Mouse (Mus musculus) Patski (cell line): ENCODE data around the gene Cldn4. TPM values are rescaled to one million over a fixed set of nuclear protein-coding genes. Genes with fewer than 3 reads are reported as not detected.

Source experiments
- ATAC-seq: fragments of 100-300 bp; one replicate; pipeline ENCODE4 v1.8.0; 2021
- CTCF ChIA-PET: fragments of 350-600 bp; sonication (Branson Sonifier 250); formaldehyde crosslinking; loops from one replicate; lab custom pipeline; 2022; ENCODE audit warnings: inconsistent platforms; lab: Charles Lee
- POLR2A ChIA-PET: fragments of 350-600 bp; sonication (Branson Sonifier 250); formaldehyde crosslinking; loops from one replicate; lab custom pipeline; 2022; ENCODE audit warnings: antibody characterized with exemption, inconsistent platforms; lab: Charles Lee
- DNase-seq: peaks from one replicate; pipeline ENCODE4 v3.0.0-alpha.2; 2011; ENCODE audit warnings: low read depth, low spot score
- H3K27me3 ChIP-seq: fragments of 371-371 bp; one replicate; pipeline ENCODE4 v1.5.1; 2021
- CTCF ChIP-seq: fragments of 100-300 bp; IDR thresholded peaks from one replicate; pipeline ENCODE4 v1.5.1; 2021
- in situ Hi-C: fragments of 300-500 bp; cut with MboI; formaldehyde crosslinking; loops from 3 replicates; pipeline ENCODE4 v1.11.1; 2018; ENCODE audit warnings: low pct_unique_long_range_greater_than_20kb, mixed read lengths
- polyA plus RNA-seq: library from polyadenylated mRNA; unstranded; gene quantifications from one replicate; pipeline ENCODE4 v1.2.3, GENCODE M21; 2021

Cldn4 gene
- polyA plus RNA-seq, 1 experiment from 2014 or later = 0.09 TPM

DNA sequence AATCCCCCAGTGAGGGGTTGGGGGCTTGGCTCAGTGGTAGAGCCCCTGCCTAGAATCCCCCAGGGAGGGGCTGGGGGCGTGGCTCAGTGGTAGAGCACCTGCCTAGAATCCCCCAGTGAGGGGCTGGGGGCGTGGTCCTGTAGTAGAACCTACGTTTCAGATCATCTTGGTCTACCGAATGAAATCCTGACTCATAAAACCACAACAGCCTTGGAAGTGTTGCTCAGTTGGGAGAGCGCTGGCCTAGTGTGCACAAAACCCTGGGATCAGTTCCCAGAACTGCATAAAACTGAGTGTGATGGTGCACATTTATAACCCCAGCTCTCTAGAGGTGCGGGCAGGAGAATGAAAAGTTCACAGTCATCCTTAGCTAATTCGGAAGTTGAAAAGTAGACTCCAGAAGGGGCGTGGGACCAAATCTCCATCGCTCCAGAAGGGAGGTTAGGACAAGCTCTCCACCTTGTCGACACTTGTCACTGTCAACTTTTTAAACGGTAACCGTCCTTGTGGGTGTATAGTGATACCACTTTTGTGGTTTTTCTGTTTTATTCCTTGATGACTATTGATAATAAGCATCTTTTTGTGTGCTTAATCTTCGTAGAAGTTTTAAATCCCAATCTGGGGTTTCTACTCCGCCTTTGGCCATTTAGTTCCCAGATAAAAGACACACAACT is 30.0 kb upstream of the Cldn4 start:
- in situ Hi-C loops = no loop called here
- CTCF ChIA-PET = interaction anchor here (3.1 kb wide), 1 partner anchor 70 kb away, joined by 8 read pairs; the partner anchor contains the start of gene Tmem270
- no peak for DNase-seq
- POLR2A ChIA-PET = no interaction called here
- no peak for ATAC-seq
- H3K27me3 ChIP-seq = no peaks in the 10 kb centered on the region
- TF ChIP-seq CTCF = no peak

DNA sequence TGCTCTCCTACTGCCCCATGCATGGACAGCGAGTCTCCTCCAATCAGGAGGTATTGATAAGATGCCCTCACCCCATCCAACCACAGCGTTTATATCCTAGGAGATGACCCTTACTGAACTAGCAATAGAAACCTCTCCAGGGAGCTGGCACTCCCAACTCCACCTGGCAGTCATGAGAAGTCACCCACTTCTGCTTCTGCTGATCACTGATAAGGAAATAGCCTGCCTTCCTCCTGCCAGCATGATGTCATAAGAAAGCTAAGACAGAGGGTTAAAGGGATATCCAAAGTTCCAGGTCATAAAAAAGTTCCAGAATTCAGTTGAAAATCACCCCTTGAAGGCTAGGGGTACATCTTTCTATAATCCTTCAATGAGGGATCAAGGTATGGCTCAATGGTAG is 29.4 kb upstream of the Cldn4 start:
- no peak for TF ChIP-seq CTCF
- no peak for ATAC-seq
- in situ Hi-C loops = no loop called here
- DNase-seq = no peak
- ChIA-PET CTCF (interaction anchor here (3.1 kb wide), 1 partner anchor 69 kb away, joined by 8 read pairs; the partner anchor contains the start of gene Tmem270), POLR2A (no interaction called here)
- H3K27me3 ChIP-seq = no peaks in the 10 kb centered on the region

DNA sequence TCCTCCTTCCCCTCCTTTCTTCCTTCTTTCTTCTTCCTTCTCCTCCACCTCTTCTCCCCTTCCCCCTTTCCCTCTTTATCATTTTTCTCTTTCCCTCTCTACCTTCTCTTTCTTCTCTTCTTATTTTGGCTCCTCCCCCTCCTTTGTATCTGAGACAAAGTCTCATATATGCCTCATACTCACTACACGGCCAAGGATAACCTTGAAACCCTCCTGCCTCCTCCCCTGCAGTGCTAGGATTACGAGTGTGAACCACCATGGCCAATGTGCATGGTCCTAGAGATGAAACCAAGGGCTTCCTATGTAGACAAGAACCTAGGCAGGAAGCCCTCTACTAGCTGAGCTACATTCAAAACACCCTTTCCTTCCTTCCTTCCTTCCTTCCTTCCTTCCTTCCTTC is 28.2 kb upstream of the Cldn4 start:
- ATAC-seq (no peak), DNase-seq (no peak)
- TF ChIP-seq CTCF = no peak
- ChIA-PET CTCF (interaction anchor here (3.1 kb wide), 1 partner anchor 68 kb away, joined by 8 read pairs; the partner anchor contains the start of gene Tmem270), POLR2A (no interaction called here)
- in situ Hi-C loops = no loop called here
- H3K27me3 ChIP-seq = no peaks in the 10 kb centered on the region

DNA sequence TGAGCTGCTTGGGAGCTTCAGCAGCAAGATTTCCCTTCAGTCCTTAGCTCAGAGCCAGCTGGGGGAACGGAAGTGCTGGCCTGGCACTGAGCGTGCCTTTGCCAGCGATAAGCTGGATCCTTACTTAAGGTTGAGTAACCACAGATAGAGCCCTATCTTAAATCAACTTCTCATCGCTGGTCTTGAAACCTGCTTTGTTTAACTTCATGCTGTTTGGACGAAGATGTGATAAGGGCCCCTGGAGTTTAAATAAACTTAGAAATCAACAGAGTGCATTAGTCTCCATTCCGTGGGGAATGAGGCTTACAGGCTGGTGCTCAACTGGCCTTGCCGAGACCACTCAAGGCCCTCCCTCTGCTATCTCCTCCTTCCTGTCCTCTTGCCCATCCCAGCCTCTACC is 27.6 kb upstream of the Cldn4 start:
- no peak for ATAC-seq
- no peak for TF ChIP-seq CTCF
- ChIA-PET POLR2A (no interaction called here), CTCF (interaction anchor here (0.6 to 3.1 kb wide), 2 partner anchors 8 to 67 kb away, joined by 3 to 8 read pairs; partner anchors contain the start of gene Tmem270)
- DNase-seq = no peak
- in situ Hi-C loops = no loop called here
- H3K27me3 ChIP-seq = no peaks in the 10 kb centered on the region

DNA sequence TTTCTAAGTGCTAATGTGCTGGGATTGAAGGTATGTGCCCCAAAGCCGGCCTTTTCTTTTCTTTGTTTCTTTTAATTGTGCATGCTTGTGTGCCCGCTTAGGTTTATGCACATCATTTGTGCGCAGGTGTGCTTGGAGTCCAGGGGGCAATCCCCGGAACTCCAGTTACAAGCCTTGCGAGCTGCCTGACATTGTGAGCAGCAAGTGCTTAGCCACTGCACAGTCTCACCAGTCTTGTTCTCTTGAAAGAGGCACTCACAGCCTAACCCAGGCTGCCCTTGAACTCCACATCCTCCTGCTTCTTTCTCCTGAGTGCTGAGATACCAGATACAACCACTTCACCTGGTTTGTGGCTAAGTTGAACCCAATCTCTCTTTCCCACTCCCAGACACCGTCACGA is 26.8 kb upstream of the Cldn4 start:
- no peaks in the 10 kb centered on the region for H3K27me3 ChIP-seq
- ChIA-PET CTCF (interaction anchor here (0.6 to 1.0 kb wide), 2 partner anchors 8 to 66 kb away, joined by 3 to 5 read pairs; no protein-coding TSS in a partner anchor), POLR2A (interaction anchor here (0.5 kb wide), 1 partner anchor 102 kb away, joined by 3 read pairs; no protein-coding TSS in a partner anchor)
- ATAC-seq = no peak
- in situ Hi-C loops = no loop called here
- DNase-seq = no peak
- TF ChIP-seq CTCF = no peak

DNA sequence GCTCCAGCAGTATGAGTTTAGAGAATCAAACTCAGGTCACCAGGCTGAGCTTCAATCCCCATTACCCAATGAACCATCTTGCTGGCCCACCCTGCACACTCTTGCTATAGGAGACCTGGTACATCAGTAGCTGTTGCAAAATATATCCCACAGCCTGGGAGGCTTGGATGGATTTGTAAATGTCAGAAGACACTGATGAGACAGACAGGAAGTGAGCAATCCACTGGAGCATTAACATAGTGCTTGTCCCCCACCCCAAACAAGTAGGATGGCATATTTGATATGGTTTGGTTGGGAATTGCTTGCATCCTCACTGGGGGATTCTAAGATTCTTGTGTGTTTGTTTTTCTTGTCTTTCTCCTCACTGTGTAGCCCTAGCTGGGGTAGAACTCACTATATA is 26.3 kb upstream of the Cldn4 start:
- H3K27me3 ChIP-seq = no peaks in the 10 kb centered on the region
- DNase-seq (no peak), ATAC-seq (no peak)
- in situ Hi-C loops = no loop called here
- TF ChIP-seq CTCF = no peak
- POLR2A ChIA-PET = interaction anchor here (0.5 kb wide), 1 partner anchor 101 kb away, joined by 3 read pairs; no protein-coding TSS in a partner anchor
- CTCF ChIA-PET = interaction anchor here (1.0 kb wide), 1 partner anchor 66 kb away, joined by 5 read pairs; no protein-coding TSS in a partner anchor

DNA sequence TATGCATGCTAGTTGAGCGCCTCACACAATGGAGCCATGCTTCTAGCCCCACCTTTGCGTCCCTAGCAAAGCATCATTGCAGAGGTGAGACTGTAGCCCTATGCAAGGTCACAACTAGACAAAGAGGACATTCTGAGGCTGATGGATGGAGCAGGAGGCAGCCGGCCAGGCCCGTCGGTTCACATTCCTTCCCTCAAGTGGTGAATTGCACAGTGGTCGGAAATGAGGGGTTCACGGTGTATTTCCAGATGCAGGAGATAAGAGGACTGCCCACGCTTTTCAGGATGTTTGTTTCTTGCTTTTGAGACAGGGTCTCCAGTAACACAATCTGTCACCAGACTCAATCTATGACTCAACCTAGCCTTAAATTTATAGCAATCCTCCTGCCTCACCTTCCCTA is 23.9 kb upstream of the Cldn4 start:
- DNase-seq = no peak
- POLR2A ChIA-PET = no interaction called here
- in situ Hi-C loops = no loop called here
- CTCF ChIA-PET = interaction anchor here (1.9 kb wide), 1 partner anchor 64 kb away, joined by 10 read pairs; no protein-coding TSS in a partner anchor
- ATAC-seq = no peak
- H3K27me3 ChIP-seq = no peaks in the 10 kb centered on the region
- TF ChIP-seq CTCF = no peak

DNA sequence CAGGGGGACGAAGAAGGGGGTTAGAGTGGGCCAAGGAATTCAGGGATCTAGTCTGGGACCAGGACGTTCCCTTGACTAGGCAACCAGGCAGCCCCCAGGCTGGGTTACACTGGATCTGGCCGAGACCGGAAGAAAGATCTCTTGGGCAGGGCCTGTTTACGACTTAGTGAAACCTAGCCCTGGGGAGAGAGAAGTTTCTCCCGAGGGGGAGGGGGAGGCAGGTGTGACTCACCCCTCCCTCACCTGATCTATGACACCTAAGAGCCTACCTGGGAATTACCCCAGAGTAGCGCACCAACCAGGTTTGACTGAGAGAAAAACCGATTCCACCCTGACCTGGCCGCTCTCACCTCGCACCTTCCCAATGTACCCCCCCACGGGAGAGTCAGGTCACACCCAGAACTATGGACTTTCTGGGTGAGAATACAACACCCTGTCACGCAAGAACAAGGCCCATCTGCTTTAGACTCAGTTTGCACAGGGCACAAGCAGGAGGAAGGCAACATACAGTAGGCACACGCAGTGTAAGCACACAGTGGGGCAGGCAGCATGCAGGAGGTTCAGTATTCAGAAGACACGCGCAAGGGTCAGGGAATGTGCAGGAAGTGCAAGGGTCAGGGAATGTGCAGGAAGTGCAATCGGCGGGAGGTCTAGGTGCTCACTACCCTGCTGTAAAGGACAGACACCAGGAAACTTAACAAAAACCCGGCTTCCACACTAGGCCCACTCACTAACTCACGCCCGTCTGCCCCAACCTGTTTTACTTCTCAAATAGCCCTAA is 20.6 kb upstream of the Cldn4 start:
- ChIA-PET POLR2A (no interaction called here), CTCF (interaction anchor here (9.8 kb wide), 1 partner anchor 59 kb away, joined by 101 read pairs; the partner anchor contains the start of gene Tmem270)
- H3K27me3 ChIP-seq = no peaks in the 10 kb centered on the region
- ATAC-seq = no peak
- in situ Hi-C loops = loop anchor here (5.0 kb wide), 1 partner anchor 50 kb away; the partner anchor contains the start of gene Cldn13
- no peak for DNase-seq
- TF ChIP-seq CTCF = no peak

DNA sequence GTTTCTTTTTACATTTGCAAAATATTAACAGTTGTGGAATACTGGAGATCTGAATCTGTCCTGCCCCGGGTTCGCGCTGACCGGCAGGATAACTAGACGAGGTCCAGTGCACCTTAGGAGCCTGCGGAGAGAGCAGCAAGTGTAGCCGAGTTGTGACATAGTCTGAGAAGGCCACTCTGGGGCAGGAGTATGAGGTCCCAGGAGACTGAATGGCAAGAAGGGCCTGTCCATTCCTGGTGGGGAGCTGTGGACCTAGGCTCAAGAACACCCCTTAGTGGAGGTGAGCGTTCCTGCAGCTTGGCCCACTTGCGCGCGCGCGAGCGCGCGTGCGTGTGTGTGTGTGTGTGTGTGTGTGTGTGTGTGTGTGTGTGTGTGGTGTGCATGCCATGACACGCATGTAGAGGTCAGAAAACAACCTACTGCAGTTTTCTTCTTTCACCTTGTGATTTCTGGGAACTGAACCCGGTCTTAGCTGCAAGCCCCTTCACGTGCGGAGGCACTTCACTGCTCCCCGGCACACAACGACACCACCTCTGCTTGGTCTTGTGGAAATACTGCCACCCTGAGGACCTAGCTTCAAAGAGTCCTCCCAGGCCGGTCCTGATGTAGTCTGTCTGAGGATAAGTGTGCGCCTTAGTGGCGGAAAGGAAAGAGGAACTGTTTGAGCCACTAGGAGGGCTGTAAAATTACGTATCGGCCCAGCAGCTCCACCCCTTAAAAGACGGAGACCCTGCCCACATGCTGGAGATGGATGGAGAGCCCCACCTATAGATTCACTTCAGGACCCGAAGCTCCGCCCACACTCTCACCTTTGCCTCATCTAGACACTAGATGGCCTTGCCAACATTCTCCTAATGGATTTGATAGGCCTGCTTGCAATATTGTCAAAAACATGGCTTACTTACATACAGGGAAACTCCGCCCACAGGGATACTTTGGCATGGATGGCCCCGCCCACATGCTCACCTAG is 19.4 kb upstream of the Cldn4 start:
- no peak for TF ChIP-seq CTCF
- ATAC-seq = no peak
- ChIA-PET CTCF (interaction anchor here (0.6 to 9.8 kb wide), 14 partner anchors 8 to 58 kb away, joined by 3 to 101 read pairs (median 4); partner anchors contain the start of genes Cldn13, Mettl27 and Tmem270), POLR2A (interaction anchor here (0.8 to 1.3 kb wide), 3 partner anchors 23 to 45 kb away, joined by 3 to 4 read pairs (median 3); no protein-coding TSS in a partner anchor)
- DNase-seq = no peak
- in situ Hi-C loops = loop anchor here (5.0 kb wide), 1 partner anchor 49 kb away; the partner anchor contains the start of gene Cldn13
- no peaks in the 10 kb centered on the region for H3K27me3 ChIP-seq
